Mouse (Mus musculus) ES-Bruce4 (cell line): ENCODE results near the gene C1qb.

Experiments
- CTCF ChIP-seq: IDR thresholded peaks from one replicate; pipeline ENCODE4 v1.8.1; 2011; ENCODE audit warnings: low read depth, low read length
- EP300 ChIP-seq: IDR thresholded peaks from 2 replicates; pipeline ENCODE4 v1.6.1; 2011; ENCODE audit warnings: low read depth, low read length; ENCODE audit not compliant: insufficient read depth
- POLR2A ChIP-seq: IDR thresholded peaks from one replicate; pipeline ENCODE4 v1.8.1; 2011; ENCODE audit warnings: low read length; ENCODE audit not compliant: insufficient read depth

DNA sequence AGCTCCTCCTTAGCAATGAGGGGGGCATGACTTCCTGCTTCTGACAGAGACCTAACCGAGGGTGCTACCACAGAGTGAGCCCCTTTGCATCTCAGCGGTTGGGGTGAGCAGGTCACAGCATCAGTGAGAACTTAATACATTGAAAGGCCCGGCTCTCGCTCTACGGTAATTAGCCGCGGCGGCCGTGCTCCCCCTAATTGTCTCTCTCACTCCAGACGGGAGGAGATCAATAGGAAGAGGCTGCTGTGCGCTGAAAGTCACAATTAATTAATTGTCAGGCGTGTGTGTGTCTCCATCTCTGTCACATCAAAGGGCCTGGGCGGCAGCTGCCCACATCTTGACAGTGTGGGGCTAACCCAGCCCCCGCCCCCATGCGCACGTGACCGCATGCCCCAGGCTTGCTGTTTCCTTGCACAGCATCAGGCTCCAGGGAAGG lies 25.2 kb upstream of the C1qb start:
- TF ChIP-seq POLR2A: no peak
- TF ChIP-seq CTCF: no peak
- TF ChIP-seq EP300: no peak
